ENCODE assay signal across 9 mouse cellular contexts in genomic region chr1:161736848-161737247, GRCm38 (mm10). TPM values are rescaled to one million over a fixed set of nuclear protein-coding genes. Genes with fewer than 3 reads are reported as not detected.
A peak's percentile ranks its signal among the peaks of the same experiment; 100 is the strongest.
DNase-seq lines count a peak whose midpoint lies in the region; ATAC-seq and TF ChIP-seq lines count a peak whose summit lies in the region.
"Had no signal": no experiment of that assay in that cellular context is flagged by ENCODE, and none has a peak within 500 bp of the region (broad histone marks: within the 10 kb centered on the region; RNA-seq: fewer than 3 reads in every experiment).

No protein-coding gene starts in this region.

- H3K36me3 ChIP-seq in heart, embryonic 10.5 days = no peaks in the 10 kb centered on the region
- H3K36me3 ChIP-seq in liver, embryonic 14.5 days (replicated peaks; ENCODE audit: control insufficient read depth, insufficient read depth, low read depth) = no peaks in the 10 kb centered on the region
- H3K36me3 ChIP-seq: neural tube, embryonic 13.5 days had no signal

- no peak for ATAC-seq in liver, embryonic 14.5 days (ENCODE audit: insufficient read depth)

- WGBS in heart, embryonic 10.5 days = 14% methylated on average over 3 of the region's 3 CpGs
- WGBS in liver, embryonic 14.5 days (ENCODE audit: insufficient replicate concordance) = 6% methylated on average over 3 of the region's 3 CpGs

- no peak for TF ChIP-seq EP300 in liver, embryonic 14.5 days (IDR thresholded peaks at IDR 0.05; ENCODE audit: low read depth)

- H3K9me3 ChIP-seq in heart, embryonic 10.5 days = no peaks in the 10 kb centered on the region
- H3K9me3 ChIP-seq in liver, embryonic 14.5 days (ENCODE audit: control insufficient read depth, low read length) = no peaks in the 10 kb centered on the region
- H3K9me3 ChIP-seq: neural tube, embryonic 13.5 days had no signal

- no peak overlapping the region for H3K4me2 ChIP-seq in liver, embryonic 14.5 days (ENCODE audit: low read depth)
- H3K4me2 ChIP-seq: neural tube, embryonic 13.5 days had no signal

- TF ChIP-seq CTCF in liver, embryonic 14.5 days (IDR thresholded peaks at IDR 0.05; ENCODE audit: low read depth) = peak; percentile 58; the same call in 1 of the 2 replicates

- H3K9ac ChIP-seq in liver, embryonic 14.5 days (replicated peaks) = no peak overlapping the region
- H3K9ac ChIP-seq: neural tube, embryonic 13.5 days had no signal

- no peak overlapping the region for H3K4me3 ChIP-seq in heart, embryonic 10.5 days
- no peak overlapping the region for H3K4me3 ChIP-seq in liver, embryonic 14.5 days (ENCODE audit: insufficient read depth in 1 of 2, low read depth in 2 of 2, low read length in 2 of 2)
- H3K4me3 ChIP-seq: neural tube, embryonic 13.5 days had no signal

- peak; percentile 12 for DNase-seq in heart, postnatal 4 days
- DNase-seq in heart, embryonic 10.5 days (ENCODE audit: low spot score) = no peak
- DNase-seq in A20 (ENCODE audit: low read depth, low spot score) (peak; percentile 37), ZHBTc4 (ENCODE audit: low read depth, low spot score) (peak; percentile 26)
- DNase-seq in liver, embryonic 14.5 days (ENCODE audit: low read depth in 3 of 3, low spot score in 3 of 3) = no peak
- no peak for DNase-seq in natural killer cell, adult 2 months (ENCODE audit: low spot score in 2 of 2)
- DNase-seq in gastrocnemius, postnatal 14 days = no peak
- no peak for DNase-seq in frontal cortex, postnatal 10 days (ENCODE audit: low spot score in 2 of 2)

- intact Hi-C loops in gastrocnemius, postnatal 14 days (cut with DNase I; ENCODE audit: low total_unique reads) = loop anchor here (5.0 kb wide), 1 partner anchor 335 kb away; no protein-coding TSS in a partner anchor

- H3K27me3 ChIP-seq in heart, embryonic 10.5 days (ENCODE audit: insufficient read depth, poor library complexity, severe bottlenecking) = no peaks in the 10 kb centered on the region
- 0 out of 2 replicates have a peak, but pooled peaks cover 2% of the 10 kb centered on the region for H3K27me3 ChIP-seq in liver, embryonic 14.5 days (ENCODE audit: control insufficient read depth, insufficient read depth, low read length)
- H3K27me3 ChIP-seq: neural tube, embryonic 13.5 days had no signal

- H3K4me1 ChIP-seq in heart, embryonic 10.5 days = no peaks in the 10 kb centered on the region
- H3K4me1 ChIP-seq in liver, embryonic 14.5 days (replicated peaks; ENCODE audit: control insufficient read depth in 2 of 2, insufficient read depth in 2 of 2, low read length in 1 of 2) = peaks cover 0 to 4% of the 10 kb centered on the region in 2 experiments; a peak in 1 of 4 replicates
- H3K4me1 ChIP-seq: neural tube, embryonic 13.5 days had no signal

- H3K27ac ChIP-seq in heart, embryonic 10.5 days = no peak overlapping the region
- H3K27ac ChIP-seq in liver, embryonic 14.5 days = no peak overlapping the region
- H3K27ac ChIP-seq: neural tube, embryonic 13.5 days had no signal

RNA-seq across cellular contexts. Expression of gene Fasl, which starts 51.4 kb away (rescaled TPM):
- not detected for total RNA-seq in heart, postnatal 4 days (2021)
- polyA plus RNA-seq in heart, embryonic 10.5 days (2016; fragmentation: Nextera tagmentation; extraction: Ambion mirVana) = not detected in 2 replicates
- 0.03 and 0.11 TPM in 2 replicates for polyA plus RNA-seq in liver, embryonic 14.5 days (2012; rRNA removed)
- not detected in 2 replicates for polyA plus RNA-seq in liver, embryonic 14.5 days (2014; fragmentation: Nextera tagmentation; extraction: Ambion mirVana)
- not detected for total RNA-seq in gastrocnemius, postnatal 14 days (2021)

Comparison
In these comparisons a context has a peak if more than half of its experiments do, and no peak if none do; other contexts are left out.
1. DNase-seq: peak in heart, postnatal 4 days (single experiment), A20 (single experiment) and ZHBTc4 (single experiment); none in heart, embryonic 10.5 days (single experiment), liver, embryonic 14.5 days (0 of 3), natural killer cell, adult 2 months (0 of 2), gastrocnemius, postnatal 14 days (single experiment) and frontal cortex, postnatal 10 days (0 of 2).